Mouse (Mus musculus): ENCODE data around the gene Gm20219.
"Not testable (repeated sequence)": the region's sequence is repeated elsewhere in the genome, so short reads cannot be mapped to it uniquely, and the experiment has no call there.

Gm20219 gene

DNA sequence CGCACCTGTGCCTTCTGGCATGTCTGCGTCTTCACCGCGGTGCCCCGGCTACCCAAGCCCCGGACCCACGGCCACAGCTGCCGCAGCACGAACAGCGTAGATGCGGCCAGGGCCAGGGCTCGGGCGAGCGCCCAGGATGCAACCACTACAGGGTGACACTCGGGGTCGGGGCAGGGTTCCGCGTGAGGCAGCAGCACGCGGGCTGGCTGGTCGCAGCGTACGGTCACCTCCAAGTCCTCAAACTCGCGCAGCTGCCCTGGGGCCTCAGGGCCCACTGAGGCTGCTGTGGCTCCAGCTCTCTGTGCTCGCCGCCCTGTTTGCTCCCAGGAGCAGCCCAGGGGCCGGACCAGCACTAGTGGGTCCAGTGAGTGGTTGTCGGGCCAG, 42.5 kb downstream of the Gm20219 start:
- no peak for DNase-seq

DNA sequence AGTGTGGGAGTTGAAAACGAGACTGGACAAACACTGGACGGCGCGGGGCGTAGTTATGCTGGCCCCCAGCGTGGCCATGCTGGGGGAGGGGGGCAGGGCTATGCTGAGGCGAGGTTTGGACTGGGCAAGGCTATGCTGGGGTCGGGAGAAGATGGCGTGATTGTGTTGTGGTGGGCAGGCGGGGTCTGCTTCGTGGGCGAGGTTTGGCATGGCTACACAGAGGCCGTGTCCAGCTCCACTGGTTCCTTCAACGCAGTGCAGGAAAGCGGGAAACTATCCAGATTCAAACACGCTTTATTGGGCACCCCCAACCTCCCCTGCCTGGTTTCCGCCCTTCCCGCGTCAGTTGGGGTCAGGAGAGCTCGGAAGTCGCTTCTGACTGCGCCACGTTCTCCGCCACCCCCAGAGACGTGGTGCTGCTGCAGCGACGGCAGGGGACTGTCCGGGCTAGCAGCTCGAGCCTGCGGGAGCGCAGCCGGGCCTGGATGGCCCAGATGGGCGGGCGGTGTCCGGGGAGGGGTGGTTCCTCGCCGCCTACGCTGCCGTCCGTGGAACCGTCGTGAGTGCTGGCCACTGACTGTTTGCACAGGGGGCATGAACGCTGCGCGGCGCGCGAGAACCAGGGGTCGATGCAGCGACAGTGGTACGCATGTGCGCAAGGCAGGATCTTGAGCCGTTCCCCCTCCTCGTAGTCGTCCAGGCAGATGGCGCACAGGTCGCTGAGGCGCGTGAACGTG, 43.0 kb downstream of the Gm20219 start:
- no peak for DNase-seq

DNA sequence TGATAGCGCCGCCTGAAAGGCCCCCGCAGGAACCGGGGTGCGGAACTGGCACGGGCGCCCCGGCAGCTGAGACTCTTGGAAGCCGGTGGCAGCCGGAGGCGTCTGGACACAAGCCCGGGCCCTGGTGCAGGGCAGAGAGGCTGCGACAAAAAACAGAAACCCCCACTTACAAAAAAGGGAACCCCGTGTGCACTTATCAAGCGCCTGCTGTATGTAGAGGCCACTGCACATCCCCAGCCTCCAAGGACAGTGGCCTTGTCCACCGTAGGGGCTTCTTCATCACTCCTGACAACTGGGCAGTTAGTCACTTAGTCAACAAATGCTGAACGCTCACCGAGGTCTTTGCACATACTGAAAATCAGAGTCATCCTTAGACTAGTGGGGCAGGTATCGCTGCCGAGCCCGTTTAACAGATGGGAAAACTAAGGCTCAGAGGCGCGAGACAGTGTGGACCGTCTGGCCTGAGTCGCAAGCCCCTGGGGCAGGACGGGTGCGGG, 43.7 kb downstream of the Gm20219 start:
- no peak for DNase-seq

DNA sequence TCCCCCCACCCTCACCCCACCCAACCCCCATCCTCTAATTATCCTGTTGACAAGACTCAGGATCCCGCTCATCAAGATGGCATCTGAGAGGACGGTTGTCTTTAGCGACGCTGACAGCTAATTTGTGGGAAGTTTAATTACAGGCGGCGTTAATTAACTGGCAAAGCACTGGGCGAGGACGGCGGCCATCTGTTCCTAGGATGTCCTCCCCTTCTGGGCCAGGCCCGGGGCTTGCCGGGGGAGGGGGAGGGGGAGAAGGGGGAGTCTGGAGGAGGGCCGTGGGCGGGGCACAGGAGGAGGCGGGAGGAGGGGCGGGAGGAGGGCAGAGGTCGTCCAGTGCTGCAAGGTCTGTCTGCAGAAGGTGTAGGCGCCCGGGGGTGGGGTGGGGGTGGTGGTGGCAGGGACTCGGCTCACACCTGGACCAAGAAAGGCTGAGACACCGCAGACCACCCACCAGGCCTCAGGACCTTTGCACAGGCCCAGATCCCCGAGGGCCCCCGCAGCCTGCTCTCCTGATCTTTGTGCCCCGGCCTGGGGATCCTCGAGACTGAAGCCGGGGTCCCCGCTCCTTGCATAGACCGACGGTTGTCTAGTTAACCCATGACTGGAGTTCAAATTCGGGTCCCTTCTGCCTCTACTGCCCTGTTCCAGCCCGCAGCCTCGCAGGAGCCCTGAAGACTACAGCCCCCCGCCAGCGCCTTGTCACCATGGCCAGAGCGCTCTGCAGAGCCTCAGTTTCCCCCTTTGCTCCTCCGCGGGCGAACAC, 44.3 kb downstream of the Gm20219 start:
- DNase-seq: peak in 1 of 2 experiments; percentile 22

DNA sequence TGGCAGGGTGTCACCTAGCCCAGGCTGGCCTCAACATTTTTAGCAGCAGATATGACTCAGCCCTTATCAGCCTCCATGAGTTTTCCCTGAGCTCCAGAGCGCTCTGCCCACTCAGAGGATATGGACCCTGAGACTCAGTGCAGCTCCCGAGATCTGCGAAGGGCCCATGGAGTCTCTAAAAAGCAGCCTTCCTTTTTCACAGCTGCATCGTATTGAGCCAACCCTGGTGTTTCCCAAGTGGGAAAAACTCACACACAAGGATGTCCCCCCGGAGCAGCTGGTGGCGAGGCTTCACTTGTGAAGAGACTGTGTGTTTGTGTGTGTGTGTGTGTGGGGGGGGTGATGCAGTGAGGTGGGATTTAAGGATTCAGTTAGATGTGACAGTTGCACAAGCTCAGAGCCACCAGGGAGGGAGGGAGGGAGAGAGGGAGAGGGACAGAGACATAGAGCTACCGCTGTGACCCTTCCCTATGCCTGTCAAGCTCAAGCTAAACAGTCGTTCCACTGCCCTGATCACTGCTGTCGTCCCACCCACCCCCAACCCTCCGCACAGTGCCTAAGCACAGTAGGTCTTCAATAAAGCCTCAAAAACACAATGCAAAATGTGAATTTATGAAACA, 45.1 kb downstream of the Gm20219 start:
- no peak for DNase-seq

DNA sequence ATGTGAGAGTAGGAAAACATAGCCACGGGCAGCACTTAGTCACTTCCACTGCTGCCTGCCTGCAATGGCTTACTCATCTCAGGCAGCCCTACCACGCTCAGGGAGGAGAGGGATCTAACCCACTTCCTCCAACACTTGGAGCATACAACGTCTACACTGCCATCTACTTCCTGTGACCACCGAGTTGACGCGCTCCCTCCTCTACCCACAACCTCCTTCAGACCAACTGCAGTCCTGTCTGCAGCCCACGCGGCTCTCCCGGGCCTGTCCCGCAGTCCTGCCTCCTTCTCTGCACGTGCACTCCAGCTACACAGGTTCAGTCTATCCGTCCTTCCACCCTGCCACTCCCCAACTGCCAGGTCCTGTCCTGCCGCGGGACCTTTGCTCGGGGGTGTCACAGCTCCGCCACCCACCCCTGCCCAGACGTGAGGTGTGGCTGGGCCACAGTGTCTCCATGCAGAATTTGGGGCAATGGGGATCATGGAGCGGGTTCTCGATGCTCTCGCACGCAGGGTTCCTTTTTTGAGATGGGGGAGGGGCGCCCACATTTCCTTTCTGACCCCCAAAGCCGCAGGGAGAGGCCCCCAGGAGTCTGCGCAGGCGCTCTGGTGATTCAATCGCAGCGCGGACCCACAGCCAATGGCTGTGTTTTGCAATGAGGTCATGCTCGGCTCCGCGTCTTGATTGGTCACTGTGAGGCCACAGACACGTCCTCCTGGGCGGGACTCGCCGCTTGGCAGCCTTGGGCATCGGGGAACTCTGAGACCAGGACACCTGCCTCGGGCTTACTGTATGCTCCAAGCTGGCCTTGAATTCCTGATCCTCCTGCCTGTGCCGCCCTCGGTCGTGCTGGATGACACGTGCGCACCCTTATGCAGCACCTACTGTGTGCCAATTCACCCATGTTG, 46.8 kb downstream of the Gm20219 start:
- peak; percentile 94 to 96 for DNase-seq

DNA sequence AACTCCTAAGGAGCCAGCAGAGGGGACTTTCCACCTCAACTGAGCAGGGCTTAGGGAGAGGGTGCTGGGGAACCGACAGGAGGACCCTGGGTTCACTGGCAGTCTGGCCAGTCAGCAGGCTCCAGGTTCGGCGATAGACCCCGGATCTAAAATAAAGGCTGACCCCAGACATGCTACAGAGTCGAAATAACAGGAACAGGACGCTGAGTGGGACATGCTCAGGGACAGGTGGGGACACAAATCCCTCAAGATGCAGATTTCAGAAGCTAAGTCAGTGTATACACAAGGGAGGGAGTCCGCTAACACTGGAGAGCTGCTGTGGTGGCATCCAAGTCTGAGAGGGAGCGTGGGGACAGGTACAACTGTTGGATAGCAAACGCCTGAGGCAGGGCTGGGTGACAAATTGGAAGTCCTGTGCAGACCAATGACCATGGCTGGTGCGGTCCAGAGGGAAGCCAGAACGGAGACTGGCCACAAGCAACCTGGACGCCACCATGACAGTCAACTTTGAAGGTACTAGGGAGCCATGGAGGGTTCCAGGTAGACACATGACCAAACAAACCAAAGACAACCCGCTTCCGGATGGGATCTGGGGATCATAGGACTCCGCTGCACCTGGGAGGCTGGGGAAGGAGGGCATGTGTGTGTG, 47.6 kb downstream of the Gm20219 start:
- no peak for DNase-seq

DNA sequence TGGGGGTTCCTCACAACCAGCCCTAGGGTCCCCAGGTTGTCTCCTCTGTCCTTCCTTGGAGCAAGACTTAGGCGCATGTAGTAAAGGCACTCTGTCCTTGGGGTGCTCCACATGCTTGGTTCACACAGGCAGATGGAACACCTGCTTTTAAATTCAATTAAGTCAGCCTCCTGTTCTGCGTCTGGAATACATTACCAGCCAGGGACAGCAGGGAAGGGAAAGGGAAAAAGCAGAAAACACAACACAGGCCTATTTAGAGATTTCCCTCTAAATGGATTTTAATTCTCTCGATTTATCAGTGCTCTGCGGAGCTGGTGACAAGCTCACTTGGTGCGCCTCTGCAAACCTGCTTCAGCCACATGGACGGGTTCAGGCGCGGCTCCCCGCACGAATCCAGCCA, 48.8 kb downstream of the Gm20219 start:
- no peak for DNase-seq

DNA sequence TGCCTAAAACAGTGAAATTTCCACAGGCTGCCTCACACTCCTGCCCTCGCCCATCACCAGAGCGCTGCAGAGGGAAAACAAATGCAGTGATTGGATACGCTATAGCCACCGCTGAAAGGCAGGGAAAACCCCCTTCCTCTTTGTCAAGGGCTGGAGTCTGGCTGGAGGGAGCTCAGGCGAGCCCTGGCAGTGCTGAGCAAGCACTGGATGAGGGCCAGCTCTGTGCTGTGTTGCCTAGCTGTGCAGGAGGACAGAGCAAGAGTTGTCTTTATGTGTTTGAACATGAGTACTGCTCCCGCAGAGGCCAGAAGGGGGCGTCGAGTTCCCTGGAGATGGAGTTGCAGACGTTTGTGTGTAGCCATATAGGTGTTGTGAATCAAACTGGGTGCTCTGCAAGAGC, 51.7 kb downstream of the Gm20219 start:
- DNase-seq: peak; percentile 20 to 72

DNA sequence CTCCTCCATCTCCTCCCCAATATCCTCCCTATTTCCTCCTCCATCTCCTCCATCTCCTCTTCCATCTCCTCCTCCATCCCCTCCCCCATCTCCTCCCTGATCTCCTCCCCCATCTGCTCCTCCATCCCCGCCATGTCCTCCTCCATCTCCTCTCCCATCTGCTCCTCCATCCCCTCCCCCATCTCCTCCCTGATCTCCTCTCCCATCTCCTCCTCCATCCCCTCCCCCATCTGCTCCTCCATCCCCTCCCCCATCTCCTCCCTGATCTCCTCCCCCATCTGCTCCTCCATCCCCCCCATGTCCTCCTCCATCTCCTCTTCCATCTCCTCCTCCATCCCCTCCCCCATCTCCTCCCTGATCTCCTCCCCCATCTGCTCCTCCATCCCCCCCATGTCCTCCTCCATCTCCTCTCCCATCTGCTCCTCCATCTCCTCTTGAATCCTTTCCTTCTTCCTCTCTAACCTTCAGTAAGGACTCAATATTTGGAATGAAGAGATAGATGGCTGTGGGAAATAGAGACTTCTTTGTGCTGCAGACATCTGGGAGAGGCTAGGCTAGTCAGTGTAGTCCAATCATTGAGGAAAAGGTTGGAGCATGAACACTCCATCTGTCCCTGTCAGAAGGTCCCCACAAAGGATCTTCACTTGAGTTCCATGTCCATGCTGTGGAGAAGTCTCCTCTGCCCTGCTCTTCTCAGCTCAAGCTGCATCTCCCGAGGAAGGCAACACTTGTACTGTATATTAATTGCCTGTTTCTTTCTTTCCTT, 52.4 kb downstream of the Gm20219 start:
- DNase-seq: not testable (repeated sequence)

Measured in kidney, postnatal 36 days (tissue).